ENCODE assay signal across 4 mouse cellular contexts in genomic region chr2:124928759-124929113, GRCm38 (mm10).
"Had no signal": no experiment of that assay in that cellular context is flagged by ENCODE, and none has a peak within 500 bp of the region (broad histone marks: within the 10 kb centered on the region; RNA-seq: fewer than 3 reads in every experiment).

No protein-coding gene starts in this region.

- H3K4me3 ChIP-seq: limb, embryonic 13.5 days had no signal

- H3K9me3 ChIP-seq: limb, embryonic 13.5 days had no signal

- H3K36me3 ChIP-seq: limb, embryonic 13.5 days had no signal

- H3K27ac ChIP-seq: kidney, postnatal 0 days; limb, embryonic 13.5 days; liver, embryonic 14.5 days had no signal

- H3K9ac ChIP-seq: limb, embryonic 13.5 days; liver, embryonic 14.5 days had no signal

- H3K4me2 ChIP-seq: limb, embryonic 13.5 days had no signal

- DNase-seq: thymus, adult 18-20 months had no signal

- H3K27me3 ChIP-seq: limb, embryonic 13.5 days had no signal
